Mouse (Mus musculus) lung, adult 2 months (tissue): Measurements from ENCODE around the gene Cib1.

Source experiments
- CTCF ChIP-seq: fragments of 200-500 bp; IDR thresholded peaks from 2 replicates; pipeline ENCODE4 v1.5.1; 2011; ENCODE audit warnings: mild to moderate bottlenecking, low read length, control low read depth; ENCODE audit not compliant: insufficient read depth
- POLR2A ChIP-seq: fragments of 200-500 bp; IDR thresholded peaks from 2 replicates; pipeline ENCODE4 v1.6.1; 2011; ENCODE audit warnings: low read depth, mild to moderate bottlenecking, control low read depth, low read length, borderline replicate concordance; ENCODE audit errors: extremely low read depth

- TF ChIP-seq POLR2A (no peak), CTCF (no peak)
Observed at GRCm38 (mm10) chr7:80179327-80179726, 53.3 kb downstream of the Cib1 start.
